Mouse (Mus musculus) urinary bladder, postnatal 25 days (tissue): Measurements from ENCODE around the gene Yipf7.
A peak's percentile ranks its signal among the peaks of the same experiment; 100 is the strongest.

Experiments used
- DNase-seq: peaks from one replicate; pipeline ENCODE4 v3.0.0; 2022; ENCODE audit warnings: low spot score

Gene Yipf7

DNA sequence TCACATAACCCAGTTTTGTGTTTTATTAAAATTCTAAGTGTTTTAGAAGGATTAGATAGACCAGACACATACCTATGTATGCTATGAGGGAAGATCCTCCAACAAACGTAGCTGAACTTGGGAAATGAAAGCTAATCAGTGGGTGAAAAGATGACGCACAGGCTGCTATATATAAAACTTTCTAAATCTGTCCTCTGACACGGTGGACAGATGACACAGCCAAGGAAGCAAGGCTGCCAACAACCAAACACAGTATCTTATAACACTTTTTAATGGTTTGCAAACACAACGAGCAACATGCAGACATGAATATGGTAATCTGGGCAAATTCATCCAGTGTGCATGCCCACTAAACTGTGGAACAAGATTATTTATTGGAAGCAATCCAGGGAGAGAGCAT lies at the start of gene Yipf7:
Gene Yipf7, minus strand, starts transcription at position 160 of the 400 bp plus-strand sequence.
- no peak for DNase-seq

DNA sequence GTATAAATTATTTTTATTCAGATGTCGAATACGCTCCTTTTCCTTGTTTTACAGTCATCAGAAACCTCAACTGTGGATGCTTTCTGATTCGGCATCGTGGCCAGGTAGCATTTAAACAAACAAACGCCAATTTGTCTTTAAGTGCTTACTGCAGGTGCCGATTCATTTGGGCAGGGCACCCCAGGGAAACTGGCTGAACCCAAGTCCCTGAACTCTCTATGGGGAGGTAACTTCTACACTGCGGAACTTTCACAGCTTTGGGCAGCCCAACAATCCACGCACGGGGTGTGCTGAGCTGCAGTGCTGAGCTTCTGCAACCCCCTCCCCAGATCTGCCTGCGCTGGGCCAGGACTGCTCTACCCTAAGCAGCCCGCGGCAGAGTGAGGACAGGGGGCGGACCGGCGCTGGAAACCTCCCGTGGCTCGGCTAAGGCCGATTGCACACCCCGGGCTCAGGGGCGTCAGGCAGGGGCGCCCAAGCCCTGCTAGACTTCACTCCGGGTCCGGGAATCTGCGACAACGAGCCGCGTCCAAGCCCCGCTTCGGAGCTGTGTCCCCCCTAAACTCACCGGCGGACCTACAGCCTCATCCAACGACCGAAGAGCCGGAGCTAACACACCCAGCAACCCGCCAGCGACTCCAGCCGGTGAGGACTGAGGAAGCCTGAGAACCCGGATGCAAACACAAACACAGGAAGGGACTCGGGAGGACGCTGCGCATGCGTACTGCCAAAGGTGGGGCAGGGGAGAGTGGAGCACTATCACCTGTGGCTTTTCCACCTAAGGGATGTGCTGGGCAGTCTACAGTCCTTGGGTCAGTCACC lies 49.4 kb upstream of the Yipf7 start, which contains the start of gene Gnpda2:
Gene Gnpda2, minus strand, starts transcription at position 701 of the 822 bp plus-strand sequence.
- peak; percentile 71 for DNase-seq

DNA sequence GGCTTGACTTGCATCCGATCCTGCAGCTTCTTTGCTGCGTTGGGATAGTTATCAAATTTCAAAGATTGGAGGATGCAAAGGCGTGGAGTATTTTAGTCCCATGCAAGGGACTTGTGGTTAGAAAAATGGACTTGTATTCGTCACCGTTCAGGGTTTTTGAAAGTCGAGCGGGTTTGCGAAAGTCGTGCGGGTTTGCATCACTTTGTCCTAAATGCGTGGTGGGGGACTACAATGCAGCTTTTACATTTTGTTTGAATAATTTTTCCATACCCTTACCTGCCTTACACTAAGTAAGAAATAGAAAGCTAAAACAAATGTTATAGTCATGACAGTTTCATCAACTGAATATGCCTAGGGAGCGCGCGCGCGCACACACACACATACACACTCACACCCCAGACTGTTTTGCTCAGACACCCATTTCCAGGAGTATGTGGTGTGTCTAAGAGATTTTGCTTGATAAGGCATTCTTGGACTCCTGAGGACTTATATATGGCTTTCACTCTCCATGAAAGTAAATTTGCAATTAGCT lies 15.0 kb upstream of the Yipf7 start:
- no peak for DNase-seq

DNA sequence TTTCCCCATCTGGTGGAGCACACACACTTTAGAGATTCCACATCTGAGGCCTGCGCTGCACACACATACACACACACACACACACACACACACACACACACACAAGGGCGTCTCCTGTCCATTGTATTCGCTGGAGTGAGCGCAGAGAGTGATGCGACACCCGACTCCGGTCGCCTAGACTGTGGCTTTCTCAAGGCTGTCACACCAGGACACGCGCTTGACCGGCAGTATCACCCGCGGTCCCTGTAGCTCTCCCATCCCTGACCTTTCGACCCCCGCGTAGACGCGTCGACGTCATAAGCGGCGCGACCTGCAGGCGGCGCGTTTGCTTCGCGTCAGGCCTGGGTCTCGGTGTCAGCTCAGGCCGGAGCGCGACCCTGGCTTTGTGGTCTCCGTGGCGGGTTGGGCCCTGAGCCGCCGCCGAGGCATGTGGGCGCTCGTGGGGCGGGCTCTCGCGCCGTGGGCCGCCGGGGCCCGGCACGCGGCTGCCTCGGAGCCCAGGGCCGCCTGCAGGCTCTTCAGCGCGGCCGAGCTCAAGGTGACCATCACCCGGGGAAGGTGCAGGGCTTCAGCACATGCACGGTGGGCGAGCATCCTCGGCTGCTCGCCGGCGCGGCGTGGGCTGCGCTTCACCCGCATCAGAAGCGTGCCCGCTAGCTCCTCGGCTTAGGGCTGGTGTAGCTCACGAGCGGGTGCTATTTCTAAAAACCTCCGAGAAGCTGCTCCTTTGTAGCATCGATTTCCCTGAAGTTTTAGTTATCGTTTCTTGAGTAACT lies 14.4 kb upstream of the Yipf7 start, which contains the start of gene Guf1:
Gene Guf1, plus strand, starts transcription at position 296 of the 776 bp plus-strand sequence.
- DNase-seq: peak; percentile 96

DNA sequence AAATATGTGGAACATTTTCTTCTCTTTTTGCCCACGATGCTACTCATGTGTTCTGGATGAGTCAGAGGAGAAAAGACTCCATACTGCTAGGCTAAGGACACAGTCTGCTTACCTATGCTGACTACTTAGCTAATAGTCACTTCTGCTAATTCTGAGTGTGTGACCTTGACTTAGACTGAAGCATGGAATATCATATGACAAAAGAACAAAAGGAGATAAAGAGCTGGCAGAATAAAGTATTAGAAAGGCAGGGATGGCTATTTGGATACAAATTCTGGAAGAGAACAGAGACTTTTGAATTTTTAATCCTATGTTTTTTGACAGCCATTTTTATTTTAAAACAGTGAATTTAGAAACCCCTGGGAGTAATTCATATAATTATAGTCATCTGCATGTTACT lies 768 bp downstream of the Yipf7 start:
- no peak for DNase-seq

DNA sequence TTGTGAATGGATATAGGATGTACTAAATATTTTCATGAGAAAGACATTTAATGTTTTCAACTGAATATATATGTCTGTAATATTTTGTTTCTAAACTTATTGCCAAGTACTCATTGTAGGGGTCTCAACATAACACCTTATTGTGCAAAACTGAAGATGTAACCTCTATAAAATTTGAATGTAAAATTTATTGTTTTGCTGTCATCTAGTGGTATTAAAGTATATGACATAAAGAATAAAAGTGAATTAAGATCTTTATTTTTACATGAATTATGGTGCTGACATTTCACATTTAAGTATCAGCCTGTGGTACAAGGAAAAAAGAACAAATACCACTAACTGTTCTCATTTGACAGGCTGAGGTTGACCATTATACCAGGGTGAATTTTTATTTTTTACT lies 18.5 kb downstream of the Yipf7 start:
- DNase-seq: no peak

DNA sequence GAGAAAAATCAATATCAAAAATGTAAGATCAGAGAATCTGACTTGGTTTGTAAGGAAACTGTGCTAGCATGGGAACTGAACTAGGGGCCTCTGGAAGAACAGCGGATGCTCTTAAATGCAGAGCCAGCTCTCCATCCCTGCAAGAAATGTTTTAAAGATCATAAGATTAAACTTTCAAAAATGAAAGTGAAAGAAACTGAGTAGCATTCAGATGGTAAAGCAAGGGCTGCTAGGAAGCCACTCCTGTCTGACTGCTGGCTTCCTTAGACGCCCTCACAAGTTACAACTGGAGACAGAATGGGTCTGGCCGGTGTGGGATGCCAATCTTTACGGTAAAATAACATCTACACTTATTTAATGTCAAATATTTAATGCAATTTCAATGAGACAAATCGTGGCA lies 20.4 kb downstream of the Yipf7 start:
- no peak for DNase-seq

DNA sequence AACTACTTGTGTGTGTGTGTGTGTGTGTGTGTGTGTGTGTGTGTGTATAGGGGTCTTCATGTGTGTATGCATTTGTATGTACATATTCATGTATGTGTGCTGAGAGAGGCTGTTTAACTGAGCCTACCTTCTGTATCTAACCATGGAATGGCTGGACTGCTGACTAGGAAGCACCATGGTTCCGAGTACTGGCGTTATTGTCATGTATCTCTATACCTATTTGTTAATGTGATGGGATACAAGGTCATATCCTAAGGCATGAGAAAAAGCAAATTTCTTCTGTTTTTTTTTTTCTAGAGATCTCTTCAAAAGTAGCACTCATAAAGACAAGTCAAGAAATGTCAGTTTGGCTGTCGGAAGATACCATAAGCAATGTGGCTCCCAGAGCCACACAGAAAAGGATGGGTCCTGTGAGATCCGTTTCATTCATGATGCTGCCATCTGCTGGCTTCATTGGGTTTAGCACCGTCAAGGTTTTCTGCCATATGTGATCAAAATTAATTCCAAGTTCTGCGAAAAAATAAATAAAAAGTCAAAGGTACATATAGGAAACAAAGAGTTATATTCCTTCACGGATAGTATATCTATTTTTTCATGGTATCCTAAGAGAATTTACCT lies 21.7 kb downstream of the Yipf7 start:
- DNase-seq: peak; percentile 27

DNA sequence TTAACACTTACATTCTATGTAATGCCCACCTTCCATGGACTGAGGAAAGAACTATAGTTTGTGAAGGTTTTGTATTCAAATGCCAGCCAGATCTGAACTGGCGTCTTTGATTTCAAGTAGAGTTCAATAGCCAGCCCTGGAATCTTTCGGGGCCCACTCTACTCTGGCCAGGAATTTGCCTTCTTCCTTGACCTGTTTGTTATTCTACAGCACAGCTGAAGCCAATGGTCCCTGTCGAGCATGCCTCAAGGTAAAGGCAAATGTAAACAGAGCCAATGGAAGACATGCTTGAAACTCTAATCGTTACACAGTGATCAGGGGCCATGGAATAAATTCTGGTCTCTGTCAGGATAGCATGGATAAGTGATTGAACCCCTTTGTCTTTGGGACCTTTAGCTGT lies 30.2 kb downstream of the Yipf7 start:
- DNase-seq: no peak

DNA sequence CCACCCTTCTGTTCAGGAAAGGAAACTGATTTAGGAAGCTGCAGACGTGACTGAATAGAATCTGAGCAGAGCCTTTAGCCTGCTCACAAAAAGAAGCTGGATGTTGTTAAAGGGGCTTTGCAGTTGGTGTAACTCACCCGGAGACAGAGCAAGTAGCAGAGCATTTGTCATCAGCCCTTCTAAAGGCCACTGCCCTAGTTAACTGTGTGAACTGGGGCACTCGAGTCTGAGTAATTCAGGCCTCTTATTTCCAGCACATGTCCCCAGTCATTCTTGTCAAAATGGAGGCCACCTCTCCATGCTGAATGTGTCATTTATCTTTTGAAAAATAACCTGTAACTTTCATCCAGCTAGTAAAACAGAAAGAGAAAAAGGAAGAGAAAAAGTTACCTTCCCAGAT lies 30.8 kb downstream of the Yipf7 start:
- no peak for DNase-seq

DNA sequence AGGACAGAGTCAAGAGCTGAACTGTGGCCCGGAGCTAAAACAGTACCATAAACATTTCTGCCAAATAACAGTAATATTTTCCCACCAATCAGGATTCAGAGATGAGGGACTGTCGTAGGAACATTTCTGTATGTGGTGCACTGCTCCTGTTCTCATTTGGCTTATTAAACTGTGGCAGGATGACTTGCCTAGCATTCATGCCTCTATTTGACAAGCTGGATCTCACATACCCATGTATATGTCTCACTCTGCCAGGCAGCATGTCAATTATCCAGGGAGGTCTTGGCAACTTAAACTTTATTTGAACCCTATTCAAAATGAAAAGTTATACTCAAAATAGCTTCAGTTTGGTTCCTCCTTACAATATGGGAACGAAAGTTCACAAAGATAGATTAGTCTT lies 35.4 kb downstream of the Yipf7 start:
- no peak for DNase-seq

DNA sequence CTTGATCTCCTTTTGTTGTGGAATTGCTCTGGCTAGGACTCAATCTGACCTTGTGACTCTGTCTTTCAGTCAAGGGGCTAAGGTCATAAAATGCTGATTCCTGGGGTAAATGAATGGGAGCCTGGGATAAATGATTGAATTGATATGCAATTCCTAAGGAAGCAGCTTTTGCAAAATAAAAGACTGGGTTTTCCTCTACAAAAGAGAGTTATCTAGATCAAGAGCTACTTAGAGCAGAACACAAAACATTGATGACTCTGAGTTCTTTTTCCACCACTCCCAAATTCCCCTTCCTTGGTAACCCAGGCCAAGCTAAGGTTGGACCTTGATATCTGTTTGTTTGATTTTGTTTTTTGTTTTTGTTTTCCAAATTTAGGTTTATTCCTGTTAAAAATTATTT lies 53.4 kb downstream of the Yipf7 start:
- DNase-seq: no peak

DNA sequence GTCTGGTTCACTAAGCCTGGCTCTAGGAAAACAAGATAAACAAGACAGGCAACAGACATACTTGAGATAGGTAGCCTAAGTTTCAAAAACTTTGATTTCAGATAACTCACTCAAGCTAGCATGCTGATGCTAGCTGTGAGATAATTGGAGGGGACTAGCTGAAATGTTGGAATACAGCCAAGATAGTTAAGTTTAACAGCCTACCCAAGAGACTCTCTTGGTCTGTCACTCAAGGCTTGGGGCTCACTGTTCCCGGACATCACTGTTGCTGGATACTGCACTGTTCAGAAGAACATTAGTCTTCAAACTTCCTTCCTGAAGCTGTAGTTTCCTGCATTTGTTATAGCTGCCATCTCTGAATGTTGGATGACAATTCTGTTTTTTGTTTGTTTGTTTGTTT lies 74.9 kb downstream of the Yipf7 start:
- no peak for DNase-seq
